Mouse (Mus musculus): ENCODE measurements around the gene Cdh26.

GRCm38 (mm10) chr2:178421603-178422002 lies 8.7 kb upstream of the Cdh26 start:
- no peak for TF ChIP-seq GATA1 (IDR thresholded peaks at IDR 0.05; ENCODE audit: low read length)
- no peak for TF ChIP-seq TAL1 (IDR thresholded peaks at IDR 0.05; ENCODE audit: low read length)
